Mouse (Mus musculus): ENCODE results near the gene Thbd.

- no peak for TF ChIP-seq CTCF (IDR thresholded peaks at IDR 0.05; ENCODE audit: borderline replicate concordance, control insufficient read depth, extremely low read depth, insufficient read depth, low read length, poor library complexity)
- no peak for TF ChIP-seq POLR2A (IDR thresholded peaks at IDR 0.05; ENCODE audit: control insufficient read depth, extremely low read depth, insufficient read depth, low read length, poor library complexity)
These were observed 5.8 kb downstream of the Thbd start for GRCm38 (mm10) chr2:148402227-148402626.

All from thymus, adult 2 months (tissue).